Mouse (Mus musculus) v-Abl transformed pro-B cells (cell line): ENCODE measurements at regions not wholly inside any gene's neighbourhood (a gene's known extent, or its start where the extent isn't known, plus 50 kb on each side); places are given as distances from the start of the nearest gene placed in this dataset.

ENCODE experiments used
- in situ Hi-C, 2 experiments: fragments of 400-800 bp; cut with MboI; formaldehyde crosslinking; loops; one replicate each; pipeline ENCODE4 v1.15.1; 2025; ENCODE audit not compliant: unreplicated experiment in 2 of 2

DNA sequence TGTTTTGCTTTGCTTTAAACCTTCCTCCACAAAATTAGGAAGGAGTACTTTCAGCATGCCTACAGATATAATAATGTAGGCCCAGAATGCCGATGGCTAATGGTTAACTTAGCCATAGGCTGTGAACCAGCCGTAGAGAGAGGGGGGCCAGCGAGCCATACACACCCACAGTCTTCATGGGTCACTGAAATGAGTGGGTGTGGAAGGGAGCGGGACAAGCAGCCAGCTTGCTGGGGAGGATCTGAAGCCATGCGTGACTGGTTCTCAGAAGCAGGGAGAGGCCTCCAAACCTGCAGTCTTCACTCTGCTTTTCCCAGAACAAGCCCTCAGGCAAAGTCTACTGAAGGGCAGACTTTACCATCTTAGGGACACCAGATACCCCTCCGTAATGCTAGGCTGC, 50.8 kb upstream of the Ptpn13 start:
- in situ Hi-C loops: no loop called here

GRCm38 (mm10) chr5:103373089-103373488, 51.9 kb upstream of the Ptpn13 start:
- in situ Hi-C loops: no loop called here

DNA sequence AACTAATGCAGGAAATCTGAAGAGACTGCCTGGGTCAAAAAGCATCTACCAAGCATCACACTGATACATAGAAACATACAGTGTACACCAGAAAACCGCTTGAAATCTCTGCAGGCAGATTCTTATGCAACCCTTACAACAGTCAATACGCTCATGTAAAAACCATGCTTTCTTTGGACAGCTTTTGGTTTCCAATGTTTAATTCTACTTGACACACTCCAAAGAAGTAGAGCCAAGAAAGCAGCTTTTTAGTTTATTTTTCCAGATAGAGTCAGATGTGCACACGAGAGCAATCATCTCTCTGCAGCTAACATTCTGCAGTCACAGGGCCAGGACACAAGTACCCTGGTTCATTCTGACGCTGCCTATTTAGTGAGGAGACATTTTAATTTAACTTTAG, 54.5 kb upstream of the Ptpn13 start:
- in situ Hi-C loops: no loop called here

DNA sequence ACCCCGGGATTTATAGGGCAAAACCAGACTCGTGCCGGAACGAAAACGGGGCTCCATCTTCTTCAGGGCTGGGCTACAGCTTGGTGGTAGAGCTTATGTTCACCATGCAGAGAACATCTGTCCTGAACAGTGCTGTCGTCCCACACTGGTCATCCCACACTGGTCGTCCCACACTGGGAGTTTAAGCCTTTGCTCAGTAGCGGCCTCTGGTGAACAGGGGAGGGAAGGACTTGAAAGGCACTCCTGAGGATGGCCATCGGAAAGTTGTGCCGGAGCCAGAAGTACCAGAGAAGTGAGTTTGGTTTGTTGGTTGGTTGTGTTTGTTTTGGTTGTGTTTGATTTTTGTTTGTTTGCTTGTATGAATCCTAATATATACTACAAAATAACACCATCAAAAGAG, 56.0 kb upstream of the Ptpn13 start:
- in situ Hi-C loops: no loop called here

- in situ Hi-C loops: no loop called here
Measured at GRCm38 (mm10) chr5:103367201-103367671, 57.8 kb upstream of the Ptpn13 start.

DNA sequence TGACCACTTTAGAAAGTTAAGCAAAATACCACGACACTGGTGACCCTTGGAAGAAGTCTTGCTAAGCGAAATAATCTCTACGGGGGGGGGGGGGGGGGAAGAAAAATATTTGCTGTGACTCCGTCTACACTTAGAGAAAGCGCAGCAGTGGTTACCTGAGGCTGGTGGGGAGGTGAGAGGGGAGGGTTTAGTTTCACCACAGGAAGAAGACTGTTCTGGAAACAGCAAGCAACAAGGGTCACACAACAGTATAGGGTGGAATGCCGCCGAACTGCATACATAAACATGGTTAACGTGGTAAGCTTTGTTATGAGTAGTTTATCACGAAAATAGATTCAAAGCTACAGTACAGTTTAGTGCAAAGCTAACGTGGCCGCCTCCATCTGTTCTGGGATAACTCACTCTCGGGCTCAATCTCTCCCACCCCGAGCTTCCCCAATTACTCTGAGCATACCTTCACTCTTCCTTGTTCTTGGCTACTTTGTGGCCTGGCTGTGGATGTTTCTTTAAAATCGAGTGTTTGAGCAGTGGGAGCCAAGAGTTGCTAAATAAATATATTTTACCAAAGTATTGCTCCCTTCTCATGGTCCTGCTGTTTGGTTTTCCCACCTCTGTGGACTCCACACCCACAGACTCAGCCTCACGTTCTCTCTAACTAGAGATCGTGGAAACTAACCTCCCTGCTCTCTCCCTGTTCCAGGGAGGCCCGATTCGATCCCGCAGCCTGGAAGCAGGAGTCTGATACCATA, 59.1 kb upstream of the Ptpn13 start:
- in situ Hi-C loops: no loop called here

GRCm38 (mm10) chr5:103364791-103365699, 59.9 kb upstream of the Ptpn13 start:
- in situ Hi-C loops: no loop called here

DNA sequence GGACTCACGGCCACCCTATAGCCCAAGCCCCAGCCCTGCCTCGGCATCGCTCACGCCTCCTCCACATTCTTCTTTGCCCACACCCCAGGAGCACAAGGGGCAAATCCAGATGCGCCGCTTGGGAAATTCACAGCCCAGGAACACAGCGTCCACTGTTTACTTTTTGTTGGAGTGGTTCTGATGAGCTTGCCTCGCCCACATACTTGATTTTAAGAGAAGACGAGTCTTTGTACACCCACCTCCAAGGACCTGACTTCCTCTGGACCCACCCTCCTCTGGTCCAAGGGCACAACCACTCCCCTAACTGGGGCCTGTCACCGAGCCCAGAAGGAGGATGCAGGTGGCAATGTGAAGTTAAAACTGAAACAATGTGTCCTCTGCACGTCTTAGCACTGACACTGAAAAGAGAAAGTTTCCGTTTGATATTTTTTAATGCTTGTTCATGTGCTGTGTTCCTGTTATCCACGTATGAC, 64.2 kb upstream of the Ptpn13 start:
- in situ Hi-C loops: no loop called here

GRCm38 (mm10) chr5:103360360-103360759, 64.6 kb upstream of the Ptpn13 start:
- in situ Hi-C loops: no loop called here

DNA sequence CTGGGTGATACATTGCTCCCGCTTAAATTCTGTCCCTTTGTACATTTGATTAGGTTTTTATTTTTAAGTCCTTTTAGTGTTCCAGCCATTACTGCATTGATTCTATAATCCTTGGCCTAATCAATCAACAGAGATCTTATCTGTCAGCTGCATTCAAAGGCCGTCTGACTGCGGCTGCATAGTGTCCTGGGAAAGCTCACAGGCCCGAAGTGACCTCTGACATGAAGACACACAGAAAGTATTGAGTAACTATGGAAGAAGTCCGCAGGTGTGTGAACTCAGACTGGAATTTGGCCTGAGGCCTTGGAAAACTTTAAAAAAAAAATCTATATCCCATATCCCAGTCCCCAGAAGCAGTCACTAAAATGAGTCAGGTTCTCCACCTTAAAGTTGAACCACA, 67.4 kb upstream of the Ptpn13 start:
- in situ Hi-C loops: no loop called here

- in situ Hi-C loops: no loop called here
Measured at GRCm38 (mm10) chr5:103356500-103356899, 68.5 kb upstream of the Ptpn13 start.

DNA sequence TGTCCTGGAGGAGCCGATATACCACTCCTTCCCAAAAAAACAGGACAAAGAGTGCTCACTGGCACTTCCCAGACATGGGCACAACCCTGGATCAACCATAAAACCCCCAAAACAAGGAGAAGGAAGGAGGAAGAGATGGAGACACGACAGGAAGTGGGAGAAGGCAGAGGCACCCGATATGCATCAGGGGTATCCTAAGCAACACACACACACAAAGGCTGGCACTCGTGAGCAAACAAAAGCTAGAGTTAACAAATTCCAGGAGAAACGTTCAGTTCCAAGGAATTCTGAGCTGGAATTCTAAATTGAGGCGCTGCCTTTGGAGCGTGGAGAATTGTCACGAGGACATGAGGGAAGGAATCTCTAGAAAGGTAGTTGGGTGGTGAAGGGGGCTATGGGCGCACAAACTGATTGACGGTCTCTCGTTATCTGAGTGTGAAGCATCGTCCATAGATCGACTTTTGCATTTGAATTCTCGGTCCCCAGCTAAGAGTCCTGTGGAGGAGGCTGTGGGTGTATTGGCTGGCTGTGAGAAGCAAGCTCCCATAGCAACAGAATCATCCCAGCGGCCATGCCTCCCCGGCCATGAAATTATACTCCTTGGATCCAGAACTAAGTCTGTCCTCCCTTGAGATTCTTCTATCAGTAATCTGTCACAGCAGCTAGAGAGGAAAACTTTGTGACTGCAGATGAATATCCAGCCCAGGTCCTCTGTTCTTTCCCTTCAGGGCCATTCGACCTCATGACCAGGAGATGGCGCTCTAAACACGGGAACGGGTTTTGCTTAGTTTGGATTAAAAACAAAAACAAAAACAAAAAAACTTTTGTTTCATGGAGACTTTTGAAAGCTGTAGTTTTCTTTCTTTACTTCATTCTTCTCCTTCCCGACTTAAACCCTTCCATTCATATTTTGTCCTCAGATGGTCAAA, 69.4 kb upstream of the Ptpn13 start:
- in situ Hi-C loops: no loop called here

GRCm38 (mm10) chr5:103343869-103344268, 81.1 kb upstream of the Ptpn13 start:
- in situ Hi-C loops: loop anchor here in 1 of 2 experiments (10.0 kb wide), 1 partner anchor 581 kb away; no protein-coding TSS in a partner anchor

GRCm38 (mm10) chr5:103341456-103341855, 83.5 kb upstream of the Ptpn13 start:
- in situ Hi-C loops: loop anchor here in 1 of 2 experiments (10.0 kb wide), 1 partner anchor 583 kb away; no protein-coding TSS in a partner anchor

- in situ Hi-C loops: loop anchor here in 1 of 2 experiments (10.0 kb wide), 1 partner anchor 584 kb away; no protein-coding TSS in a partner anchor
Measured at GRCm38 (mm10) chr5:103340626-103341025, 84.4 kb upstream of the Ptpn13 start.

DNA sequence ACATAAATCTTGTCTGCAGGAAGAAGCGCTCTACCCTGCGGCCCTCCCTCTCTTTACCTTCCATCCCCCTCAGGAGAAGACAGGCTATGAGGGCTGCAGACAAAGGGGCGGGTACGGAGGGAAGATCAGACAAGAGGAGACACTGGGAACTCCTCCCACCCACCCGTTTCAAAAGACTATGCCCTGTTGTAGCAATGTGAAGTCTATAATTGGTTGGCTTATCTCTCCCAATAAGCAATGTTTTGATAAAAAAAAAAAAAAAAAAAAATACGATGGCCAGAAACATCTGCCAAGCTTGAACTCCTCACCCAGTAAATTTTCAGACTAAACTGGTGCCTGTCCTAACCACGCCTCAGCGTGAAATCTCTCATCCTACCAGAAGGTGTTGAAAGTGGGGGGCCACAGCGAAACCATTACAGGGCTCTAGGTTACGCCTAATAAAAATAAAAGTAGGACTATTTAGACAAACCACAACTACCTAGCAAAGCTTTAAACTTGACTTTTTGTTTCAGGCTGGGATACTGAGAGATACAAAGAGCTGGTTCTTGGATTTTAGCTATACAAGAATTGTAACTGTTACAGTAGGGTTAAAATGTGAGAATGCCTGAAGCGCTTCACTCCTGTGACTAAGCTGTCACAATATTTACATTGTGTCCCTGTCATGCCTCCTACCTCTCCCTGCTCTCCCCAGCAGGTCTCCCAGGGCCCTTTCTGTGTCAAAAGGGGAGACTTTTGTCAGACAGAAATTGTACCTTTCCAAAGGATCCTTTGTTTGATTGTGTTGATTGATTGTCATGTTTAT, 88.1 kb upstream of the Ptpn13 start:
- in situ Hi-C loops: loop anchor here in 1 of 2 experiments (5.0 kb wide), 1 partner anchor 590 kb away; no protein-coding TSS in a partner anchor

GRCm38 (mm10) chr5:103335916-103336688, 88.9 kb upstream of the Ptpn13 start:
- in situ Hi-C loops: loop anchor here in 1 of 2 experiments (5.0 kb wide), 1 partner anchor 591 kb away; no protein-coding TSS in a partner anchor

- in situ Hi-C loops: no loop called here
Measured at GRCm38 (mm10) chr5:103326412-103326811, 98.6 kb upstream of the Ptpn13 start.
